Mouse (Mus musculus) ES-E14 (cell line): ENCODE data around the gene Mre11a.

Experiments used
- CHD2 ChIP-seq: IDR thresholded peaks from 2 replicates; pipeline ENCODE4 v1.6.1; 2014; ENCODE audit warnings: mild to moderate bottlenecking, low read depth, low read length, inconsistent platforms
- MAFK ChIP-seq: IDR thresholded peaks from 2 replicates; pipeline ENCODE4 v1.6.1; 2014; ENCODE audit warnings: mild to moderate bottlenecking, low read depth, low read length, inconsistent platforms; ENCODE audit not compliant: insufficient read depth
- ZC3H11A ChIP-seq: IDR thresholded peaks from 2 replicates; pipeline ENCODE4 v1.6.1; 2012; ENCODE audit warnings: low read depth, mild to moderate bottlenecking, inconsistent platforms, low read length, borderline replicate concordance
- ZNF384 ChIP-seq: IDR thresholded peaks from 2 replicates; pipeline ENCODE4 v1.6.1; 2012; ENCODE audit warnings: low read depth, low read length, inconsistent platforms

DNA sequence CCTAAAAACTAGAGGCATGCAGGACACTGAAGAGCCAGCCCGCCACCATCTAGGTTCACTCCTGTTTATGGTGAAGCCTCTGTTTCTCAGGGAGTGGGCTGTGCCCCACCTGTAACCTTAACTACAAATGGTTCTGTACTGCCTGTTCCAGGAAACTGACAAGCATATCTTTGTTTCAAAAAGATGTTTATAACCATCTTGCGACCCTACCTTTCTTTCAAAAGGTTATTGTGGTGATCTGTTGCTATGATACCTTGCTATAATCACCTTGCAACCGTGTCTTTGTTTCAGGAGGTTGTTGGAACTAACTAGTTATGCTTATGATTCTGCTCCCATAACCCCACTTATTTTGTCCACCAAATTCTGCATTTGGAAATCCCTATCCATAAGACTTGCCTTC, 59.4 kb downstream of the Mre11a start:
- no peak for TF ChIP-seq MAFK
- TF ChIP-seq CHD2 = no peak
- TF ChIP-seq ZC3H11A = no peak
- TF ChIP-seq ZNF384 = no peak
